ENCODE assay signal across 19 mouse cellular contexts in genomic region chr11:90046211-90046610, GRCm38 (mm10). TPM values are rescaled to one million over a fixed set of nuclear protein-coding genes. Genes with fewer than 3 reads are reported as not detected.
"Had no signal": no experiment of that assay in that cellular context is flagged by ENCODE, and none has a peak within 500 bp of the region (broad histone marks: within the 10 kb centered on the region; RNA-seq: fewer than 3 reads in every experiment).

No protein-coding gene starts in this region.

- H3K4me2 ChIP-seq: liver, embryonic 13.5 days; midbrain, embryonic 12.5 days; midbrain, embryonic 15.5 days; neural tube, embryonic 12.5 days; neural tube, embryonic 15.5 days; stomach, embryonic 15.5 days had no signal

- H3K9ac ChIP-seq: liver, embryonic 13.5 days; midbrain, embryonic 12.5 days; midbrain, embryonic 15.5 days; neural tube, embryonic 12.5 days; neural tube, embryonic 15.5 days; stomach, embryonic 15.5 days had no signal

- H3K36me3 ChIP-seq: liver, embryonic 13.5 days; midbrain, embryonic 12.5 days; midbrain, embryonic 15.5 days; neural tube, embryonic 12.5 days; neural tube, embryonic 15.5 days; stomach, embryonic 15.5 days had no signal

- DNase-seq: kidney, adult 8-10 months; kidney, postnatal 25 days; layer of hippocampus, postnatal 36 days; liver, embryonic 13.5 days; lung, adult 2 months; lung, postnatal 14 days; right cerebral cortex, adult 18-20 months; right cerebral cortex, postnatal 14 days; right cerebral cortex, postnatal 4 days; spleen, adult 18-20 months; thymus, postnatal 25 days had no signal

- ATAC-seq: midbrain, embryonic 15.5 days had no signal

- H3K9me3 ChIP-seq: liver, embryonic 13.5 days; midbrain, embryonic 12.5 days; midbrain, embryonic 15.5 days; neural tube, embryonic 12.5 days; neural tube, embryonic 15.5 days; stomach, embryonic 15.5 days had no signal

- H3K27ac ChIP-seq: left cerebral cortex, adult 2 months; liver, embryonic 13.5 days; macrophage; midbrain, embryonic 12.5 days; midbrain, embryonic 15.5 days; neural tube, embryonic 12.5 days; neural tube, embryonic 15.5 days; stomach, embryonic 15.5 days had no signal

- H3K27me3 ChIP-seq: liver, embryonic 13.5 days; midbrain, embryonic 12.5 days; midbrain, embryonic 15.5 days; neural tube, embryonic 12.5 days; neural tube, embryonic 15.5 days; stomach, embryonic 15.5 days had no signal

- H3K4me3 ChIP-seq: left cerebral cortex, adult 2 months; liver, embryonic 13.5 days; midbrain, embryonic 12.5 days; midbrain, embryonic 15.5 days; neural tube, embryonic 12.5 days; neural tube, embryonic 15.5 days; stomach, embryonic 15.5 days had no signal

- H3K4me1 ChIP-seq: liver, embryonic 13.5 days; midbrain, embryonic 12.5 days; midbrain, embryonic 15.5 days; neural tube, embryonic 12.5 days; neural tube, embryonic 15.5 days; stomach, embryonic 15.5 days had no signal

RNA-seq across cellular contexts. Expression of gene Tmem100, which starts 16.1 kb away (rescaled TPM):
- polyA plus RNA-seq: liver, adult 2 months; macrophage had no signal
